Mouse (Mus musculus) heart, adult 8-10 months (tissue): ENCODE data around the gene Gm12216. TPM values are rescaled to one million over a fixed set of nuclear protein-coding genes. Genes with fewer than 3 reads are reported as not detected.
"Not testable (repeated sequence)": the region's sequence is repeated elsewhere in the genome, so short reads cannot be mapped to it uniquely, and the experiment has no call there.

Experiments
- DNase-seq: peaks from one replicate; pipeline ENCODE4 v3.0.0; 2022; ENCODE audit warnings: low spot score
- total RNA-seq, 4 experiments: library from RNA; stranded (reverse); gene quantifications; 2 replicates each; pipeline ENCODE4 v1.2.4; 2022

Gm12216 gene
- total RNA-seq, result 1 to 10 TPM; 1.2 to 3.0 (median 2.1) TPM

GRCm38 (mm10) chr11:53858761-53859580 lies at the start of gene Gm12216:
TSS of gene Gm12216 (minus strand) at chr11:53859256.
- peak; percentile 46 for DNase-seq

- DNase-seq, result no peak
Measured at GRCm38 (mm10) chr11:53908686-53909085, 49.6 kb upstream of the Gm12216 start.

GRCm38 (mm10) chr11:53904534-53904925 lies 45.5 kb upstream of the Gm12216 start:
- no peak for DNase-seq

GRCm38 (mm10) chr11:53903781-53904533 lies 44.9 kb upstream of the Gm12216 start:
- DNase-seq, result no peak

- no peak for DNase-seq
Measured at GRCm38 (mm10) chr11:53902741-53903140, 43.7 kb upstream of the Gm12216 start.

GRCm38 (mm10) chr11:53900991-53901390 lies 41.9 kb upstream of the Gm12216 start:
- DNase-seq, result no peak

- DNase-seq, result no peak
Measured at GRCm38 (mm10) chr11:53899981-53900380, 40.9 kb upstream of the Gm12216 start.

GRCm38 (mm10) chr11:53899004-53899403 lies 39.9 kb upstream of the Gm12216 start:
- no peak for DNase-seq

GRCm38 (mm10) chr11:53896935-53897334 lies 37.9 kb upstream of the Gm12216 start:
- DNase-seq, result no peak

GRCm38 (mm10) chr11:53893451-53893850 lies 34.4 kb upstream of the Gm12216 start:
- no peak for DNase-seq

GRCm38 (mm10) chr11:53892716-53893416 lies 33.8 kb upstream of the Gm12216 start:
- DNase-seq, result peak; percentile 35

GRCm38 (mm10) chr11:53891505-53892451 lies 32.7 kb upstream of the Gm12216 start, which contains the start of gene Slc22a5:
TSS of gene Slc22a5 (minus strand) at chr11:53891660.
- DNase-seq, result peak; percentile 99

GRCm38 (mm10) chr11:53890906-53891504 lies 31.9 kb upstream of the Gm12216 start:
- DNase-seq, result peak; percentile 28

GRCm38 (mm10) chr11:53890225-53890624 lies 31.2 kb upstream of the Gm12216 start:
- DNase-seq, result no peak

GRCm38 (mm10) chr11:53889091-53889645 lies 30.1 kb upstream of the Gm12216 start:
- DNase-seq, result no peak

- DNase-seq, result no peak
Measured at GRCm38 (mm10) chr11:53888242-53888641, 29.2 kb upstream of the Gm12216 start.

GRCm38 (mm10) chr11:53883287-53883686 lies 24.2 kb upstream of the Gm12216 start:
- no peak for DNase-seq

GRCm38 (mm10) chr11:53878096-53878495 lies 19.0 kb upstream of the Gm12216 start:
- DNase-seq, result not testable (repeated sequence)

GRCm38 (mm10) chr11:53876488-53876887 lies 17.4 kb upstream of the Gm12216 start:
- DNase-seq, result no peak

- DNase-seq, result no peak
Measured at GRCm38 (mm10) chr11:53874706-53875105, 15.7 kb upstream of the Gm12216 start.
